Mouse (Mus musculus): ENCODE data around the gene Ewsr1.

GRCm38 (mm10) chr11:5102384-5102783 is 3.3 kb upstream of the Ewsr1 start:
- TF ChIP-seq CTCF (IDR thresholded peaks at IDR 0.05; ENCODE audit: low read depth) (no peak), EP300 (optimal IDR thresholded peaks at IDR 0.05) (no peak)

Measured in stomach, postnatal 0 days (tissue).